Mouse (Mus musculus): ENCODE results near the gene E2f7. TPM values are rescaled to one million over a fixed set of nuclear protein-coding genes. Genes with fewer than 3 reads are reported as not detected.

E2f7 gene
- polyA plus RNA-seq (2017; shearing (Covaris generic)) = 1 to 10 TPM in 2 of 3 experiments, under 1 TPM in 1; 0.99 to 8.7 (median 1.3) TPM

DNA sequence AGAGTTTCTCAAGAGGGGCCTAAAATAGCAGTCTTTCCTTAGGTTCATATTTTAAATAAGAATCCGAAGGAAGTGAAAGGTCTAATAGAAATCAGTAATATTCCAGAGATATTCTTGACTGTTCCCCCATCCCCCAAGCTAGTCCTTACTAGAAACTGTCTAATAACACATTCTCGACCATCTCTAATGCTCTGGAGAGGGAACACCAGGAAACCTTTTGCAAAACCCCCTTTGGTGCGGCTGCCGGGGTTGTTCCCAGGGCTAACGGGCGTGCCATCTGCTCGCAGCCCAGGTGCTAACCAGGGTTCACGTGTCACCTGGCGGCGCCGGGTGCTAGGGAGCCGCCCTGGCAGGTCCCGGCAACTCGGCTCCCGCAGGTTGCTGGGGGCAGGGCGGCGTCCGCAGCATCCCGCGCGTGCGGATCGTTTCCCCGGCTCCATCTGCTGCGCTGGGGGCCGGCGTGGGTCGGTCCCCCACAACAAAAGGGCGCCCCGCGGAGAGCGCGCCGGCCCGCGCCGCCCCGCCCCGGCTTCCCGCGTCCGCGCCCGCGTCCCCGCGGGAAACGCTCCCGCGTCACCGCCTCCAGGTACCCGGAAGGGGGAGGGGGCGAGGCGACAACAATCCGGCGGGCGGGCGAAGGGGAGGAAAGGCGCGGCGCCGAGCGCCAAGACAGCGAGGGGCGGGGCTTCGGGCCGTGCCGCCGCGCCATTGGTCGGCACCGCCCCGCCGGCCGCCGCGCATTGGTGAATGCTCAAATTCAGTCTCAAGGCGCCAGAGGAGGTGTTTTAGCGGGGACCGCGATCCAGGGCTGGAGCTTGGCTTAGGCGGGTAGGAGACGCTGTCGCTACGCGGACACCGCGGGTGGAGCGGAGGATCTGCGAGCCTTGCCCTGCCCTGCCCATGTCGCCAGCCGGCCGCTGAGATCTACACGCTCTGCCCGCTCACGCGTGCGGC, at the start of gene E2f7:
E2f7 (plus strand) TSS at position 754 of the 954 bp plus-strand sequence.
- peak; percentile 96 for ATAC-seq

- ATAC-seq = no peak
Observed at GRCm38 (mm10) chr10:110701276-110701675, 44.0 kb upstream of the E2f7 start.

DNA sequence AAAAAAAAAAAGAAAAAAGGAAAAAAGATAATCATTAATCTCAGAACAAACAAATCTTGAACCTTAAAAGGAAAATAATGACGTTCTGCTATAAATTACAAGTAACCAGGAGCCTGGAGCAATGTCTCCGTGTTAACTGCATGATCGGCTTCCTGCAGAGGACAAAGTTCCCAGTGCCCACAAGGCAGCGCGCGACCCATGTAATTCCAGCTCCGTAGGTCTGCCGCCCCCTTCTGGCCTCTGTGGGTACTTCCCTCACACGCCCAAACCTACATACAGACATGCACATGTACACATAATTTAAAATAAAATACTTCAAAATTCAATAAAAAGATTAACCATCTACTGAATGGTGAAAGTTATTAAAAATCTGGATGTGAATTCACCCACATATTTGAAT, 39.6 kb upstream of the E2f7 start:
- no peak for ATAC-seq

DNA sequence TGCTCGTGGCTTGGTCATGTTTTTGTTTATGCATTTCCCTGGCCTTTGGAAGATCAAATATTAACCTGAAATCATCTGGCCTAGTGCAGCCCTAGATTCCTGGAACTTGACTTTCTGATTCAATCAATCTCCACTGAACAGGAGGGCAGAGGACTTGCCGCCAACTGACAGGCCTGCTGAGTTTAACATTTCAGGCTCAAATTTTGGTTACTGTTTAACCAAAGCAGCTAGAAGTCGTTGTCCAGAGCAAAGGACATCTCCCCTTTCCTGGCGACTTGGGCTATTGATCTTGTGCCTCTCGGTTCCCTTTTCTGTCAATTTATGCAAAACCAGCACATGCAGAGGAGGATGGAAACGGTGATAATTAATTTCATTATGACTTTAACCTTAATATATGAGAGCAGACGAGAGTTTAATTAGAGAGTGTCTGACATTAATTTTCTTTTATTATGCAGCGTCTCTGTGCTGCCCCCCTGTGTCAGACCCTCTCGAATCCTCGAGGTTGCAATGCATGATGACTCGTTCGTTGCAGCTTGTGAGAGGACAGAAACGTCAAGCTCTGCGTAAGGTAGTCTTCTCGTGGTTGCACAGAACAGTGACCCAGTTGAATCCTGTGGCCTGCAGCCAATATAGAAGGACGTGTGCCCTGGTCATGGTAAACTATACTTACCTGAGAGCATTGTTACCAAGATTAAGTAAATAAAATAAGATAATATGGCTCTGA, 37.7 kb upstream of the E2f7 start:
- ATAC-seq = no peak

- ATAC-seq = no peak
Observed at GRCm38 (mm10) chr10:110716887-110717286, 28.4 kb upstream of the E2f7 start.

GRCm38 (mm10) chr10:110726431-110726830, 18.8 kb upstream of the E2f7 start:
- ATAC-seq = no peak

- peak; percentile 92 for ATAC-seq
Observed at GRCm38 (mm10) chr10:110727816-110728215, 17.4 kb upstream of the E2f7 start.

- peak; percentile 86 for ATAC-seq
Observed at GRCm38 (mm10) chr10:110733343-110733742, 11.9 kb upstream of the E2f7 start.

GRCm38 (mm10) chr10:110743701-110744100, 1.5 kb upstream of the E2f7 start:
- ATAC-seq = no peak

DNA sequence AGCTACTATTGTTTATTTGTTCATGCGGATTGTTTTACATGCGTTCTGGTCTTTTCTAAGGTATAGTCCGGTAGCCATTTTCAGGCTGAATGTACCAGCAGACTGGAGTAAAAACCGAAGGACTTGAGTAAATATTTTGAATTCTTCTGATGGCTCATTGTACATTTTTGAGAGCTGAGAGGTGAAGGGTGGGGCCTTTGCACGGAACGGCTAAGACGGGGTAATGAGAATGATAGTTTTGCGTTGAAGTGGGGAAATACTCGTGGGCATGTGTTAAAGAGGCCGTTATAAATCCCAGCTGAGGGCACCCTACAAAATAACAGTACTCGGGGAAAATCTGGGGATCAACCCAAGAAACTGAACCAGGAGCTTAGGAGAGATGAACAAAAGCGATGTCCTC, 1.1 kb upstream of the E2f7 start:
- no peak for ATAC-seq

DNA sequence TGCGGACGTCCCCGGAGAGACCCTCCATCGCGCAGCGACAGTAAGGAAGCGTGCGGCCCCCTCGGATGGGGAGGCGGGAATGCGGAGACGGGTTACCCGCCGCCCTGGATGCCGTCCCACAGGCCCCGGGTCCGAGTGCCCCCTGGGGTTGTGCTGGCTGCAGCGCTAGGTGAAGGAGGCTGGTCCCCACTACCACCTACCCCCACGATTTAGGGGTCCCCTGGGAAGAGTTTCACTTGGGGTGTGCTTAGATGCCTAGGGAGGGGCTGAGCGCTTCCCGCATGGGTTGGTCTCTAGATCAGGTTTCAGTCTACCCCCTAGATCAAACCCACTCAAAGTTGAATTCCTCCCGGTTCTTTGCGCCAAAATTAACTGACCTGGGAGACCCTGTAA, 397 bp downstream of the E2f7 start:
- ATAC-seq = peak; percentile 6

DNA sequence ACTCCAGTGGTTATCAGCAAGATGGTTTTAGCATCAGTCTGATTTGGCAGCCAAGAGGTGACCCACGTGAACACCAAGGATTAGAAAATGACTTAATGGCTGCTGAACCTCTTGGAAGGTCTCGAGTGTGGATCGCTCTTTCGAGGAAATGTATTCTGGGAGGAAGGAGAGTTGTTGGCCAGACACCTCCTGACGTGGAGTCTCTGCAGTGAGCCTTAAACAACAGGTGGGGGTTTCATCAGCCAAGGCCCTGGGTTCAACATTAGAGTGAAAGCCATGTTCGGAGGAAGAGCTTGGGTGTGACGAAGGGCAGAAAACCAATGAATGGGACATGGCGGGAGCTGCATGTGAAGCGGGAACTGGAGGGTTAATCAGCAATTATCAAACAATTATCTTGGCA, 3.8 kb downstream of the E2f7 start:
- no peak for ATAC-seq

GRCm38 (mm10) chr10:110749510-110750305, 4.5 kb downstream of the E2f7 start:
- no peak for ATAC-seq

DNA sequence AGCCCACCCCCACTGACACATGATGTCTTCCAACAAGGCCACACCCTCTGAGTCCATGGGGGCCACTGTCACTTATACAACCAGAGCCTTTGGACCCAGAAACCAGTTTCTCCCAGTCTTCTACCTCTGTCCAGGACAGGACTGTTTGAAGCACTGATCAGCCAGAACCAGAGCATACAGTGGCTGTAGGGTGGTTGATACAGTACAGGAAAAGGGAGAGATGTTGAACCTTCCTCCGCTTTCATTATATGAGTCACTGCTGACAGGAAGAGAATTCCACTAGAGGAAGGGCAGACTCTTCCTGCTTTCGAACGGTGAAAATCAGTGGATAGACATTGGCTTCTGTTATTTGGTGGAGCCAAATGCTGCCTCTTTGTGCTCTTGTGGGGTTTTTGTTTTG, 7.6 kb downstream of the E2f7 start:
- no peak for ATAC-seq

DNA sequence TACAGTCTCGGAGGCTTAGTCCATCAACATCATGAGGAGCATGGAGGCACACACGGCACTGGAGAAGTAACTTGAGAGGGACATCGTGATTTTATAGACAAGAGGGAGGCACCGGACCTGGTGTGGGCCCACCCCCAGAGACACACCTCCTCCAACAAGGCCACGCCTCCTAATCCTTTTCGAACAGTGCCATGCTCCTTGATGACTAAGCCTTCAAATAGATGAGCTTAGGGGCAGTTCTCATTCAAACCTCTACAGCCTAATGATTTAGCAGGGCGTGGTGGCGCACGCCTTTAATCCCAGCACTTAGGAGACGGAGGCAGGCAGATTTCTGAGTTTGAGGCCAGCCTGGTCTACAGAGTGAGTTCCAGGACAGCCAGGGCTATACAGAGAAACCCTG, 10.3 kb downstream of the E2f7 start:
- ATAC-seq = no peak

- no peak for ATAC-seq
Observed at GRCm38 (mm10) chr10:110756271-110756793, 11.1 kb downstream of the E2f7 start.

GRCm38 (mm10) chr10:110760552-110760951, 15.3 kb downstream of the E2f7 start:
- peak; percentile 81 for ATAC-seq

GRCm38 (mm10) chr10:110762134-110762884, 17.1 kb downstream of the E2f7 start:
- no peak for ATAC-seq

DNA sequence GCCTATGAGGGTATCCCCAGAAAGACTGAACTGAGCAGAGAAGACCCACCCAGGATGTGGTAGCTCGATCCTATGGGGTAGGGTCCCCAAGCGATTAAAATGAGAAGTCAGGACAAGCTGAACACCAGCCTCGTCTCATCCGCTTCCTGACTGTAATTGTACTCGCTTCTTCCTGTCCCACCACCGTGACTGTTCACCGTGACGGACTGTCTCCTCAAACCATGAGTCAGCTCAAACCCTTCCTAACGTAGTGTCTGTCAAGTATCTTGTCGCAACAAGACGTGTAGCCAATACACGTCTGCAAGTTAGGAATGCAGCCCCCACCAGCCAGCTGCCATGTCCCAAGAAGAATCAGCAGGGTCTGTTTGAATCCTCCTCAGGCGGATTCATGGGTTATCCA, 18.2 kb downstream of the E2f7 start:
- ATAC-seq = no peak

- no peak for ATAC-seq
Observed at GRCm38 (mm10) chr10:110769538-110769937, 24.3 kb downstream of the E2f7 start.

DNA sequence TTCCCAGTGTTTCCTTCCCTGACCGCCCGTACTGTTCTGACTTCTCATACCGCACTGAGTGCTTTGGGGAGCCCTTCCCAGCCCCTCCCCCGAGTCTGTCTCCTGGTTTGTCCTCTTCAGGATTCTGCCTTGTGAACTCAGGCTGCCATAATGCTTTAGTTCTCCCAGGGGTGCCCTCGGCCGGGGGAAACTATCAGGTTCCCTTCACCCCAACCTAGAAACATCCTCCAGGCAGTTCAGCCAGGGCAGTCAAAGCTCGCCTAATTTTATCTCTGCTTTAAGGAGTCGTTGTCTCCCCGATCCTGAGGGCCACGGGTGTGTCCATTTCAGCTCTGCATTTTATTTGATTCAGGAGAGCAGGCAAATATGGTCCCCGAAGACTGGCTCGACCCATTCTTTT, 28.0 kb downstream of the E2f7 start:
- no peak for ATAC-seq

DNA sequence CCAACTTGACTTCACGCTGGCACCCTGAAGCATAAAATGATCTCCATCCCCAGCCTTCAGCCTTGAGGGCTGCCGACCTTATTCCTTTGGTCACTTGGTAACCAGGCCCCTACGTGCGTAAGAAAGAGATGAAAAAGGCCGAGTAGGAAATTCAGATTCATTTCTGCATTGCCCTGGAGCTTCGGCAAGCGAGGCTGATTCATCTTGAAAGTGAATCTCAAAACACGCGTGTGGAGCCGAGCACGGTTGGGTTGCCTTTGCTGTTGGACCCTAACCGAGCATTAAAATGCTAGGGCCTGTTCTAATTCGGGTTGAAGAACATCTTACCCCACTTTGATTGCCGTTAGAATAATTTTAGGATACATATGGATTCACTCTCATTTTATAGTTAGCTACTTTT, 28.6 kb downstream of the E2f7 start:
- no peak for ATAC-seq

All from inflammation-experienced regulatory T-cells, adult 6 months (primary cell).